Mouse (Mus musculus): ENCODE results near the gene Rimbp2.

DNA sequence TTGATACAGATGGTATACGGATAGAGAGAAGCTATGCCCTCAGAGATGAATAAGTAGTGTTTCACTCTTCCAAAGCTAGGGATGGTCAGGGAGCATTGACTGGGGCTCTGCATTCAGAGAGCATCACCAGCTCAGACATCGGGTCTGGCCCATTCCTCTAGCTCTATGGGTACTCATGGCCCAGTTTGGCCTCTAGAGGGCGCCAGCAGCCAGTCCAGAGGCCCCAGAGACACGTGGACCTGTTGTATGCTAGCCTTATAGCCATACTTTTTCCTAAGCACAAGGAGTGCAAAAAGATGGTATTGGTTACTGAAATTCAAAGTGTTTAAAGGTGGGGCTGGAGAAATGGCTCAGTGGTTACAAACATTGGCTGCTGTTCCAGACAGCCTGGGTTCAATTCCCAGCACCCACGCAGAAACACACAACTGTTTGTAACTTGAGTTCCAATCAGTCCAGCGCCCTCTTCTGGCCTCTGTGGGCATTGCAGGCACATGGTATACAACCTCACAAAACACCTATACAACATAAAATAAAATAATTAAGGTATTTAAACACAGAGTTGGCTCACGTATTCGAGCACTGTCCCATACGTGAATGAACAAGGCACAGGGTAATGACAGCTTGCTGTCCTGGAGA lies 144.6 kb downstream of the Rimbp2 start:
- TF ChIP-seq CTCF (IDR thresholded peaks at IDR 0.05; ENCODE audit: insufficient read depth, low read depth, low read length) (no peak; the same call in 1 of the 2 replicates), POLR2A (IDR thresholded peaks at IDR 0.05; ENCODE audit: insufficient read depth, low read depth, low read length) (no peak)
